Mouse (Mus musculus): ENCODE measurements around the gene Cdk14.

Cdk14 gene

GRCm38 (mm10) chr5:4887069-4887468 lies 533.0 kb downstream of the Cdk14 start:
- DNase-seq: no peak

- DNase-seq: no peak
Measured at GRCm38 (mm10) chr5:4882841-4883240, 537.3 kb downstream of the Cdk14 start.

- DNase-seq: no peak
Measured at GRCm38 (mm10) chr5:4880331-4880730, 539.8 kb downstream of the Cdk14 start.

- no peak for DNase-seq
Measured at GRCm38 (mm10) chr5:4878934-4879333, 541.2 kb downstream of the Cdk14 start.

GRCm38 (mm10) chr5:4877638-4878037 lies 542.5 kb downstream of the Cdk14 start:
- no peak for DNase-seq

GRCm38 (mm10) chr5:4877131-4877631 lies 542.9 kb downstream of the Cdk14 start:
- DNase-seq: peak; percentile 39 to 45

GRCm38 (mm10) chr5:4876653-4877091 lies 543.4 kb downstream of the Cdk14 start:
- peak in 1 of 2 experiments; percentile 7 for DNase-seq

- DNase-seq: no peak
Measured at GRCm38 (mm10) chr5:4870041-4870726, 549.9 kb downstream of the Cdk14 start.

- DNase-seq: no peak
Measured at GRCm38 (mm10) chr5:4868563-4869120, 551.5 kb downstream of the Cdk14 start.

GRCm38 (mm10) chr5:4867849-4868562 lies 552.1 kb downstream of the Cdk14 start:
- DNase-seq: no peak

- DNase-seq: no peak
Measured at GRCm38 (mm10) chr5:4866945-4867344, 553.2 kb downstream of the Cdk14 start.

- no peak for DNase-seq
Measured at GRCm38 (mm10) chr5:4866099-4866498, 554.0 kb downstream of the Cdk14 start.

- no peak for DNase-seq
Measured at GRCm38 (mm10) chr5:4861592-4861991, 558.5 kb downstream of the Cdk14 start.

- DNase-seq: no peak
Measured at GRCm38 (mm10) chr5:4861141-4861540, 559.0 kb downstream of the Cdk14 start.

- peak in 1 of 2 experiments; percentile 19 for DNase-seq
Measured at GRCm38 (mm10) chr5:4858032-4858641, 562.0 kb downstream of the Cdk14 start.

GRCm38 (mm10) chr5:4853503-4853902 lies 566.6 kb downstream of the Cdk14 start:
- no peak for DNase-seq

- peak; percentile 16 to 17 for DNase-seq
Measured at GRCm38 (mm10) chr5:4852711-4853320, 567.3 kb downstream of the Cdk14 start.

GRCm38 (mm10) chr5:4851934-4852710 lies 568.0 kb downstream of the Cdk14 start:
- no peak for DNase-seq

GRCm38 (mm10) chr5:4851245-4851933 lies 568.7 kb downstream of the Cdk14 start:
- no peak for DNase-seq

GRCm38 (mm10) chr5:4834819-4835480 lies 585.2 kb downstream of the Cdk14 start:
- DNase-seq: no peak

GRCm38 (mm10) chr5:4833940-4834339 lies 586.2 kb downstream of the Cdk14 start:
- DNase-seq: no peak

Data from cerebellum, postnatal 14 days (tissue).